Mouse (Mus musculus) frontal cortex, postnatal 10 days (tissue): ENCODE measurements around the gene Tex2.
"Not testable (repeated sequence)": the region's sequence is repeated elsewhere in the genome, so short reads cannot be mapped to it uniquely, and the experiment has no call there.

Experiments
- DNase-seq, 2 experiments: peaks; one replicate each; pipeline ENCODE4 v3.0.0; 2022; ENCODE audit warnings: low spot score in 2 of 2, mixed read lengths in 1 of 2

Gene Tex2

DNA sequence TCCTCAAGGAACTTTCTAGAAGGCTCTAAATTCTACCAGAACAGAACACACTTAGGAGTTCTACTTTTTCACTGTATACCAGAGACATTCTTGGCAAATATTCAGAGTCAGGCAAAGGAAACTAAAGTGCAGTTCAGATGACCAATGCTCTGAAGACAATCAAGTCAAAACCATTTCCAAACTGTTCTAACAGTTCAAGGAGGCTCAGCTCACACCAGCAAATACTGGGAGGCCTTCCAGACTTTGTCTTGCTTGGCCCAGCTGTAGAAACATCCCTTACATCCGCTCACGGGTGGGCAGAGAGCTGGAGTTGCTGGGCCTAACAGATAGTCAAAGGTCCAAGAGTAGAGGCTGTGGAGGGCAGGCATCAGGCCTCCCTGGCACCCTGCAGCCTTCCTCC is 34.1 kb downstream of the Tex2 start:
- DNase-seq: no peak

DNA sequence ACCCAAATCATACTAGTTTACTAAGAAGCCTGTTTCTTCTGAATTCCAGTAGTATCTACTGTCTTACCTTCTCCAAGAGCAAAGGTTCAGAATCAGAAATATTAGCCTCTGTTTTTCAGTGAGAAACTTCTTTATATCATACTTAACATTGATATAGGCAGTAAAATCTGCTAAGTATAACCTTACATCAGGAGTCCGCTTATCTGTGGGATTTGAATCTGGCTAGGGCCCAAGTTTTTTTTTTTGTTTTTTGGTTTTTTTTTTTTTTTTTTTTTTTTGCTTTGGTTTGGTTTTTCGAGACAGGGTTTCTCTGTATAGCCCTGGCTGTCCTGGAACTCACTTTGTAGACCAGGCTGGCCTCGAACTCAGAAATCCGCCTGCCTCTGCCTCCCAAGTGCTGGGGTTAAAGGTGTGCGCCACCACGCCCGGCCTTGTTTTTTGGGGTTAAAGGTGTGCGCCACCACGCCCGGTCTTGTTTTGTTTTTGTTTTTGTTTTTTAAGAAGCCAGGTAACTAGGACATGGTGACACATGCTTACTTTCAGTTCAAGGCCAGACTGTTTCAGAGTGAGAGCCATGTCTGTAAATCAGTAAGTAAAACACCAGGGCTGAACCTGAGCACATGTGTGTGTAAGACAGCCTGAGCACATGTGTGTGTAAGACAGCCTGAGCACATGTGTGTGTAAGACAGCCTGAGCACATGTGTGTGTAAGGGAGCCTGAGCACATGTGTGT is 35.4 kb downstream of the Tex2 start:
- DNase-seq: not testable (repeated sequence)

DNA sequence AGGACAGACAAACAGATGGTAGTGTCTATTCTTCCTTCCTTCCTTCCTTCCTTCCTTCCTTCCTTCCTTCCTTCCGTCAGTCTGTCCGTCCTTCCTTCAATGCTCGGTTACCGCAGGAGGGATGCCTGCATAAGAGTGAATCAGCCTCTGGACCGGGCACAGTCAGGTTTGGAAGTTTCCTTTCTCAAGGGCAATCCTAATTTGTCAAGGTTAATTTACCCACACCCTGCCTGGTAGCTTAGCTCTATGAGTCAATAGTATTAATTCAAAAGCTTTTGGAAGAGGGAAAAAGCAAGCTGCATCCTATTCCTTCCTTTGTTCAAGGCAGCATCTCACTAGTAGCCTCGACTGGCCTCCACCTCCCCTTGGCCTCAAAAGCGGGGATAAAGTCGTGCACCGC is 38.8 kb downstream of the Tex2 start:
- DNase-seq: no peak

DNA sequence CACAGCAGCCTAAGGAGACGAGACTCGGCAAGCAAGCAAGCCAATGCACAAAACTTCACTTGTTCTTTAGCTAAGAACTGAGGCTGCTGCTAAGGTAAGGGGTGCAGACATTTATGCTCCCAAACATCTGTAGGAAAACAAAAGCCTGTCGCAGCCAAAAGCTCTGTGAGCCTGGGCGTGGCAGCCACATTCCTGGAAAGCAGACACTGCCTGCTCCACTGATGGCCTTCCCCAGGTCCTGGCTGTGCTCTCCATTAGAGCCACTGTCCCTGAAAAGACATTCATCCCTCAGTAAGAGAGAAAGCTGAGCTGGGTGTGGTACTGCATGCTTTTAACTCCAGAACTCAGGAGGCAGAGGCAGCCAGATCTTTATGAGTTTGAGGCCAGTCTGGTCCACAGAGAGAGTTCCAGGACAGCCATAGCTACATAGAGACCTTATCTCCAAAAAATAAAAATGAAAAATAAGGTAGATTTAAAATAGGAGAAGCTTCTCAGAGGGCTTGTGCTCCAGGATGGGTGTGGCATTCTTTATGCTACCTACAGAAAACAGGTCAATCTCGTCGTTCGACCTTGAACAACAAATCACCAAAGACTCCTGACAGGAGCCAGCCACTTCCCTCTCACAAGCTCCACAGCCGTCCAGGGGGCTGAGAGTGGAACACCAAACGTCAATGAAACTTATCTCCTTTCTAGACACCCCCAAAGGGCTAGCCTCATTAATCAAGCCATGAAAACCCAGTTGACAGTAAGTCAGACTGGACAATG is 39.6 kb downstream of the Tex2 start:
- no peak for DNase-seq

DNA sequence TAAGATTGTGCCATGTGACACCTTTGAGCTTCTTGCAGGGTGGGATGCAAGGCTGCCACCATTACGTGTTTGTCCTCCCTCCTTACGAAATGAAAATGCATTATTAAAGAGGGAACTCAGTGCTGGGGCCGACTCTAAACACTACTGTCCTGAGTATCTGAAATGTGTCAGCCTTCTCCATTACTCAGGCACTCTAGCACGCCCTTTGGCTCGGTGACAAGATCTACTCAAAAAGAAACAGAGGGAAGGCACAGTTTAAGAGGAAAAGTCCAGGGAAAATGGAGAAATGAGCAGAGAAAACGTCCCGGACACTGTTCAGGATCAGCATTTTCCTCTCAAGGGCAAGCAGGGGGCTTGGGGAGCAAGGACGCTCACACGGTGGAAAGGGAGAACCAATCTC is 40.3 kb downstream of the Tex2 start:
- no peak for DNase-seq

DNA sequence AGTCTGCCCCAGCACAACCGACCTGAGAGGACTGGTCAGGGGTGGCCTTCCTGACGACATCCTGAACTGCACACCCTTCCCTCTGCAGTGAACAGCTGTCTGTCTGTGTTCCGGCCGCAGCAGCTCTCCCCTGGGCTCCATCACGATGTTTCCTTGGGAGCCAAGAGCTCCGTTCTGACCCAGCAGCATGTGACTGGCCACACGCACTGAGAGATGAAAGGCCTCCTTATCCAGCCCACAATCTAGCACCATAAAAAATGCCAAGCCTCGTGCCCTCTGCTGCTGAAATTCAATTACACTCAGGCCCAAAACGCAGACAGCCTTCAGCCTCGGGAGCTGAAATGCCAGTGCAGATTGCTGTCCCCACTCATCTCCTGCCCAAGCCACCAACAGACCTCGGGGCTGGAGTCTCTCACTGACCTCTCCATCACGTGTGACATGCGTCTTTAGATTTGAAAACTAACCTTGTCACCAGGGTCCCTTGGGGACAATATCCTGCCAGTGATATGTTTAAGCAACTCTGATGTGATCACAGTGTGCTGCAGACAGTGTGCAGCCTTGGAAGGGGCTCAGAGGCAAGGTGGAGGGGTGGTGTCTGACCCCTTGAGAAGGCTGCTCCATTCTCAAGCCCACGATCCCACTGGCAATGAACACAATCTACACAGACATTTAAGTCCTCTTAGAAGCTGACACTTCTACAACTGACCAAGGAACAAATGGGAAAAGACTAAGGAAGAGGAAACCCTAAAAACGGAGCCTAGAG is 41.0 kb downstream of the Tex2 start:
- no peak for DNase-seq

DNA sequence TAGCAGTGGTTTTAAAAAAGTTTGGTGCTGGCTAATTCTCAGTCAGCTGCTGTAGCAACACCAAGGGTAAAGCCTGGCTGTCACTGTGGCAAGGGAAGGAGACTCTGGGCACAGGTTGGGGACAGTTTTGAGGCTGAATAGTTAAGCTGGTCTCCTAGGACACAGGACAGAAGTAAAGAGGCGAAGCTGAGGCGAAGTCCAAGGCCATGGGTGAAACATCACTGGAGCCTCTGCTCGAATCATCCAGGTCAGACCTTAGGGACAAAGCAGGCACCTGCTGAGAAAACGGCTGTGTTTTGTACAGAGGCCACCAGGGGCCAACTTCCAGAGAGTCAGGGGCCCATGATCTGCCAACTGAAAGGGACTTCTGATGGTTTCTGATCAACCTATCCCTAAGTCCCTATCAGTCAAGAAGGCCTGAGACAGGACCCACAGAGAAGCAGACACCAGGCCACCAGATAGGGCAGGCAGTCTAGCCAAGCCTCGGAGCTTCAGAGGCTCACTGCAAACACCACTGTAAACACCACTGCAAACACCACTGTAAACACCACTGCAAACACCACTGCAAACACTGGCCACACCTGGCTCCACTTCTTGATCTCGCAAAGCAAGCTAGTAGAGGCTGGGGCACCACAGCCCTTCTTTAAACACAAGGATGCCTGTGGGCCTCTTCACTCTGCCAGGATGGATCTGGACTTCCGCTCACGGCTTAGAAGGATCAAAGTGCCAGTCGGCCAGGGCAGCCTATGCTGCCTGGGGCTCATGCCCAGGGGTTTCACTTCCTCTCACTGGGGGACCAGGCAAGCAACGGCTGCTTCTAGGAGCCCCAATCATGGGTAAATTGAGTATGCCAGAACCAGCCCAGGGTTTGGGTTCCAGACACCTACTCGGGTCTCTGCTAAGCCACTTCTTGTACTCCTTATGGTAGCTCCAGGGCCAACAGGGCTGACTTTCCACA is 41.9 kb downstream of the Tex2 start:
- DNase-seq: no peak

DNA sequence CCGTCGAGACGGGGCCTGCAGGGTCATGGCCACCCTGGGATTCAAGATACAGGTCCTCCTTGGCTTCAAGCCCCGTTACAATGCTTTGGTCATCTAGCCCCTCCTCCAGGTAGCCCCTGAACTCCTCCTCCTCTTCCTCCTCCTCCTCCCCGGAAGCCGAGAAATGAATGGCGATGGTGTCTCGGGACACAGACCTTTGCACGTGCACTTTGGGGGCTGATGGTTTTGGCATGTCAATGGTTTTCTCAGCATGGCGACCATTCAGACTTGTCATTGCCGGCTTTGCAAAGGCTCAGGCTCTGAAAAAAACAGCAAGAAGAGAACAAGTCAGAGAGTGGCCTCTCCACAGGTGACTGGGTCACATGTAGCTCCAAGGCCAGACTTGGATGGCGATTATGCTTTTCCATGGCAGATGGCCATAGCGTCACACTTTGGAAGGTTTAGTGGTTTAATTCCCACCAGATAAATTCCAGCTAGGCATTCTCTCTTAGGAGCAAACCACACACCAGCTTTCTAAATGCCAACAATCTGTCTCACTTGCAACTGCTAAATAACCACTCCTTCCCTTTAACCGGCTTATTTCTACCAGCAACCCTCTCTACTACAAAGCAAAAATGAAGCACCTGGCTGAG is 44.8 kb downstream of the Tex2 start:
- no peak for DNase-seq

DNA sequence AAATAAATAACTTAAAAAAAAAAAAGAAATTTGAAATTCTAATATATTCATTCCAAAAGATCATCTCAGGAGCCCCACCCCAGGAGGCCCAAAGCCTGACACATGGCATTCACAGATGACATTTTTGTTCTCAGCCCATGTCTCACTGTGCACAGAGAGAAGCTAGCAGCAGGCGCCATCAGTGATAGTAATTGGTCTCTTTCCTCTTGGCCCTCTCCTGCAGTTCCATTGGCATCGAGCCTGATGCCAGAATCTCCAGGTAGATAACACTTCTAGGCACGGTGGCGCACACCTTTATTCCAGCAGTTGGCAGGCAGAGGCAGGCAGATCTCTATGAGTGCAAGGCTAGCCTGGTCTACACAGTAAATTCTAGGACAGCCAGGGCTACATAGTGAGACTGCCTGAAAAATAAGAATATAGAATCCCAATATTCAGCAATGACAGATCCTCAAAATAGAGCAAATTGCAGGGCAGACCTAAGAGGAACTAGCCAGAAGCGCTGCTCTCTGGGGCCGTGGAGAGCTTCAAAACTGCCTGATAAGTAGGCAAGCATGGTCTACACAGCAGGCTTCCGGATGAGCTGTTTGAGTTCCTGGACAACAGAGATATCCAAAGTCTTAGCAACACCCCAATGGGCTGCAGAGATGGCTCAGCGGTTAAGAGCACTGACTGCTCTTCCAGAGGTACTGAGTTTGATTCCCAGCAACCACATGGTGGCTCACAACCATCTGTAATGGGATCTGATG is 47.0 kb downstream of the Tex2 start:
- no peak for DNase-seq

DNA sequence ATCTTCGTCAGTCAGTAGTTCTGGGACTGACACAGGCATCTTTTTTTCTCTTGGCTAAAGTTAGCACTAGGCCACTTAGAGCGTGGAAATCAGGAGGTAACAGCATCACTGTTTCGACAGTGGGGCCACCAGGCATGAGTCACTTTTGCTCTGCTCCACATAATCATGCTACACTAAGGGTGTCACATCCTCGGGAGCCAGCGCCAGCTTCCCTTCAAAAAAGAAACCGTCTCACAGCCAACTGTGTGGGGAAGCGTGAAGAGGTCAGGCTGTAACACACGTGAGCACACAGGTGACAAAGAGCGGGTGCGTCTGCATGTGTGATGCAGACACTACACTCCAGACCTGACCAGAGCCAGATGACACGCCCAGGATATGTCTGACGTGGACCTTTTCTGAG is 49.0 kb downstream of the Tex2 start:
- peak; percentile 43 to 60 for DNase-seq

DNA sequence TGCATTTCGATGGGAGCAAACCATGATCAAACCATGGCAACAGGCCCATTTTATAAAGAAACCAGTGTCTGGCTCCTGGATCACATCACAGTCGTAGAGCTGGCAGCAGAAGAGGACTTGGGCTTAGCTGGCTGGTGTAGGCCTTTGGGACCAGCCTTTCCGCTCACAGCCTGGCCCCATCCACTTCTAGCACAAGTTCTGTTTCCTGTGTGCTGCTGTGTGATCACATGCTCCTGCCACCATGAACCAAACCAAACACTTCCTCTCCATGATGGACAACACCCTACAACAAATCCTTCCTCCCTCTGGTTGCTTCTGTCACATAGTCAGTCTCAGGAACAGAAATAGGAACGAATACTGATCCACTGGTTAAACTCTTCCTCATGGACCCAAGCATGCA is 50.5 kb downstream of the Tex2 start:
- no peak for DNase-seq

DNA sequence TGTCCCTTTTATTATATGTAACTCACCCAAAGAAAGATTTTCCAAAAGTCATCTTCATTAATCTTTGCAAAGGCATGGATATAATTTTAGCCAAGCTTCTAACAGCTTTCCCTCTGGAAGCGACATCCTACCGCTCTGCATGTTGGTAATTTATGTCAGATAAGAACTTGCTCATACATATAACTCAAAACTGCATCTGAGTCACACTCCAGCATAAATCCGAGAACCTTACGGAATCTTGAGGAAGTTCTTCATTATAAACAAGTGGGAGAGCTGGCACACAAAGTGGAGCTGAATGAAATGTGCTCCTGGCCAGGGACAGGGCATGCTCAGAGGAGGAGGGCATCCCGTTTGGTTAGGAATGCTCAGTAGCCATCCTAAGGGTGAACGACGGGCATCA is 53.5 kb downstream of the Tex2 start:
- no peak for DNase-seq

DNA sequence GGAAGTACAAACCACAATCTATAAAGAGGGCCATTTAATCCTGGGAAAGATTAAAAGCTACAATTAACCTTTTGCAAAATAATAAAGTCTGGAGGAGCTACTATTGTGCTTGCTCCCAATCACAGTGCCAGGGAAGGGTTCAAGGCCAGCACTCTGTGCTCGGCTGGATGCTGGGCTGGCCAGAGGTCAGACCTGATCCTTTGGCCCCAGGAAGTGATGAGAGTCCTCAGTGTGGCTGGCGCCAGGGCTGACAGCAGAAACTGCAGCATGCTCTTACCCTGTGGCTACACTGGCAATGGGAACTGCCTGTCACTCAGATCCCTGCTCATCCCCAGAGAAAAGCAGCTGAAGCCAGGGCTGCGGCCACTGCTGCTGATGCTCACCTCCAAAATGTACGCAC is 55.2 kb downstream of the Tex2 start:
- no peak for DNase-seq

DNA sequence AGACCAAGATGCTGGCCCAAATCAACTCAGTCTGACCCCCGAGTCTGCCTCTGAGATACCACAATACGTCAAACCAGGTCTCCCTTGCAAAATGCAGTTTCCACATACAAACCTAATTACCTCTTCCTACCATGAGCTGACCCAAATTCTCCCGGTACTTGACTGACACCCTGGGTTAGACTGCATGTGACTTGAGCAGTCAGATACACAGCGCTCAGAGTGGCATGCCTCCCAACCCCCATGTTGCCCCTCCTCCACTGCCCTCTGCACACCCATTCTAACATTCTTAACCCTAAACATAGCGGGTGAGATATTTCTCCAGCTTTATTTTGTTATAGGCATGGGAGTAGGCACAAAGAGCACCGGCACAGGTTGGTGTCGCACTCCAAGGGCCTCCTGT is 55.8 kb downstream of the Tex2 start:
- no peak for DNase-seq

DNA sequence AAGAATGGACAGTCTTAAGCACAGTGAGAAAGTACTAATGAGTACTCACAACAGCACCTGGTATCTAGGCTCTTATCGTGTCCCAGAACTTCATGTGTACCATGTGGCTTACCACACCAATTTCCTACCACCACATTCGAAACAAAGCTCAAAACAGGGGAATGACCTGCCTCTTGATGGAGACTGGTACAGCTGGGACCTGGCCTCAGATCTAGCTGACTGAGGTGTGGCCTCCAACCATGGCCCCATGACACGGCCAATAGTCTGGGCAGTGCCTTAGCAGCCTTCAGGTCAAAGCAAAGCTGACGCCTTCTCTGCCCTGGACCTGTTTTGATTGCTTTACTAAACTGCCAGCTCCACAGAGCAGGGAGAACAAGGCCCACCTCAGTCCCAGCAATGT is 56.5 kb downstream of the Tex2 start:
- DNase-seq: no peak

DNA sequence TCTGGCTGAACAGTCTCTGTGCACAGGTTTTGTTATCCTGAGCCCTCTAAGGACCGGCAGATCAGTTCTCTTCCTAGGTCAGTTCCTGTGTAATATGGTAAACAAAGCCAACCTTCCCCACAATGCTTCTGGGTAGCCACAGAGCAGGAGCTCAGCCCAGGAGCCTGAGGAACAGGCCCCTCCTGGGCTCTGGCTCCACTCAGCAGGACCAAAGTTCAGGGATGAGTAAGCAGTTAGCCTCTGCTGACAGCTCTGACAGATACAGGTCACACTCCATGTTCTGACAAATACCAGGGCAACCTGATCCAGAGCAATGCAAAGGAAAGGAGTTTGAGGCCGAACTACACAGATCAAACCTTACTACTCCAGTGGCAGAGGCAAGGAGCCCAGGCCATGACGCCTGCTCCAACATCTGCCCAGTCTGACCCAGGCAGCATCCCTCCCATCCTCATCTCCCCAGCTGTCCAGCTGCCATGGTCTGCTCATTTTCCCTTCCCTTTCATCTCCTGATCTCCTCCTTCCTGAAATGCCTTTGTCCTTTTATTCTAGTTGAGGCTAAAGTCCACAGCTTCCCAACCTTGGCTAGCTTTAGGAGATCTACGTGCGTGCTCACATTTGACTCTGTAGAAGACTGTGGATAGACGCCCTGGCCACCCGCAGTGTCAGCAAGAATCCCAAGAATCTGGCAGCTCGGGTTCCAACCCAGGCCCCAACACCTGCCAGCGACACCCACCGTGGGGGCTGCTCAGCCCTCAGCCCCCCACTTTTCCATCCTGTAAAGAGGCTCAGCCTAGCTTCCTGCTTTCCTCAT is 57.2 kb downstream of the Tex2 start:
- no peak for DNase-seq

DNA sequence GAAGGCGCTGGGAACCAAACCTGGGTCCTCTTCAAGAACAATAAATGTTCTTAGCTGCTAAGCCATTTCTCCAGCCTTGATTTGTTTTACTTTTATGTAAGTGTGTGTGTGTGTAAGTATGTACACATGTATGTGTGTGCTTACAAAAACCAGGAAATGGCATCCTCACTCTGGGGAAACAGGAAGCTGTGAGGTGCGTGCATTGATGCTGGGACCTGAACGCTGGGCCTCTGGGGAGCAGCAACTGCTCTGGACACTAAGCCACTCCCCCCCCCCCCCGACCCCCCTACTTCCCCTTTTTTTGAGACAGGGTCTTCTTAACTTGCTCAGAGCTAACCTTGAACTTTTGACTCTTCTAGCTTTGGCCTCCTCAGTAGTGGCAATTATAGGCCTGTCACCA is 62.8 kb downstream of the Tex2 start:
- no peak for DNase-seq

DNA sequence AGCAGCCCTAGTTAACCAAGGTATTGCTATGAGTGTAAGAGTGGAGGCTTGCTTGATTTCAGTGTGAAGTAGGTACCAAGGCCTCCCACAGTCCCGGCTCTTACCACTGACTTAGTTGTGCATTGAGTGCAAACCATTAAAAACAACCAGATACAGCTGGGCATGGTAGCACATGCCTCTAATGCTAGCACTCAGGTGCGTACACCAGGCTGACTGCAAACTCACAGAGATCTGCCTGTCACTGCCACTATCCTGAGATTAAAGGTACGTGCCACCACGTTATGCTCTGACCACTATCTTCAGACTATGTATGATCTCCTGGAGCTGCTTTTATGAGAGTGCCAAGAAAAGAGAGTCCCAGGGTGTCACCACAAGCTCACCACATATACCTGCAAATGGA is 67.1 kb downstream of the Tex2 start:
- DNase-seq: no peak

DNA sequence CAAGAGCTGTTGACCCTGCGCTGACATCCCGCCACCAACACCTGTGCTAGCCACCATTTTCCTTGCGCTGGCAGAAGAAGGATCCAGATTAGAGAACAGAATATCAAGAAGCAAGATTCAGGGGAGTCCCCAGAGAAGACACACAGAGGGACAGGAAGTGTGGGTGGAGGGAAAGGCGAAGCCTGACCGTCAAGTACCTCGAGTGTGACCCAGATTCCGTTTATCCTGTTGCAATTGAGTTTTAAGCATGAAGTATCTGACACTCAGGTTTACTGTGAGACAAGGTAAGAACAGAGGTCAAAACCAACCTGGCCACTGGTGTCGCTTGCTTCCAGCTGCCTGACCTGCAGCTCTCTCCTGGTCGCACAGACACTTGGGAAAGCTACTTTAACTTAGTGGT is 68.3 kb downstream of the Tex2 start:
- DNase-seq: no peak

DNA sequence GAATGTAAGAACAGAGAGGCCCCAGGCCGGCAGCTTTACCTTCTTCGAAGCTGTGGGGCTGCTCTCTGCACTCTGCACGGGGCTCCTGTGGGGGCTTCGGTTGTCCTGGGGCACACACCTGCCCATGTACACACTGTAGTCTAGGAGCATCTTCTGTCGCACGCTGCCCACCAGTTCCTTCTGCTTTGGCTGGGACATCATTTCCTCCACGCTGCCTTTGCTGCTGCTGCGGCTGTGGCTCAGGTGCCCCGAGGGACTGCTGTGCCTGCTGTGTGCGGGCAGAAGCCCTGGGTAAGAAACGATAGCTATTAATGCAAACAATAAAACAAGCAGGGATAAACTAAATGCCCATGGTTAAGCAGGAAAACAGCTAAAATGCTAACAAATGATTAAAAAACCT is 69.1 kb downstream of the Tex2 start:
- no peak for DNase-seq
